Mouse (Mus musculus) neural tube, embryonic 15.5 days (tissue): ENCODE measurements around the gene Sco2. TPM values are rescaled to one million over a fixed set of nuclear protein-coding genes. Genes with fewer than 3 reads are reported as not detected.

ENCODE experiments used
- ATAC-seq: fragments of 200-750 bp; cut with Nextera tagmentation; 2 replicates; pipeline ENCODE4 v1.8.0; 2017; ENCODE audit warnings: mild to moderate bottlenecking, moderate TSS enrichment, moderate library complexity; ENCODE audit not compliant: low FRiP score
- H3K27ac ChIP-seq: fragments of 300-500 bp; sonication (generic); replicated peaks from 2 replicates; pipeline ENCODE4 v1.5.1; 2015; ENCODE audit warnings: mild to moderate bottlenecking, inconsistent platforms
- H3K27me3 ChIP-seq: fragments of 300-500 bp; sonication (generic); replicated peaks from 2 replicates; pipeline ENCODE4 v1.6.1; 2015; ENCODE audit warnings: inconsistent platforms
- H3K36me3 ChIP-seq: fragments of 300-500 bp; sonication (generic); 2 replicates; pipeline ENCODE4 v1.6.1; 2015; ENCODE audit warnings: inconsistent platforms
- H3K4me1 ChIP-seq: fragments of 300-500 bp; sonication (generic); 2 replicates; pipeline ENCODE4 v1.6.1; 2015; ENCODE audit warnings: inconsistent platforms
- H3K4me2 ChIP-seq: fragments of 300-500 bp; sonication (generic); 2 replicates; pipeline ENCODE4 v1.6.1; 2015; ENCODE audit warnings: inconsistent platforms, mild to moderate bottlenecking, moderate library complexity
- H3K4me3 ChIP-seq: fragments of 300-500 bp; sonication (generic); replicated peaks from 2 replicates; pipeline ENCODE4 v1.5.1; 2015; ENCODE audit warnings: mild to moderate bottlenecking, inconsistent platforms
- H3K9ac ChIP-seq: fragments of 300-500 bp; sonication (generic); replicated peaks from 2 replicates; pipeline ENCODE4 v1.6.1; 2015; ENCODE audit warnings: mild to moderate bottlenecking, inconsistent platforms
- H3K9me3 ChIP-seq: fragments of 300-500 bp; sonication (generic); replicated peaks from 2 replicates; pipeline ENCODE4 v1.6.1; 2016; ENCODE audit warnings: inconsistent platforms
- WGBS: fragments of 180-500 bp; shearing (Covaris S2); methylation state at CpG from one replicate; pipeline ENCODE4 v1.1.7; 2015; ENCODE audit warnings: mixed read lengths; 5-methylcytosine and 5-hydroxymethylcytosine counted together
- polyA plus RNA-seq: library from polyadenylated mRNA; unstranded; fragments of >200 nt; fragmentation: Nextera tagmentation; extraction: Ambion mirVana; gene quantifications from 2 replicates; pipeline ENCODE4 v1.2.1, GENCODE M21; 2015

Sco2 gene
- polyA plus RNA-seq, 1 experiment from 2014 or later = 17.9 TPM

- Histone ChIP-seq H3K9ac (no peak within 1 kb of the TSS), H3K36me3 (no peaks in the 10 kb centered on the region), H3K4me2 (no peak within 1 kb of the TSS), H3K27ac (no peak within 1 kb of the TSS), H3K9me3 (no peaks in the 10 kb centered on the region), H3K4me3 (no peak within 1 kb of the TSS), H3K27me3 (peaks cover 8% of the 10 kb centered on the region), H3K4me1 (no peaks in the 10 kb centered on the region)
- 88% methylated on average over 7 of the region's 7 CpGs for WGBS
- ATAC-seq = no peak
These were observed 11.0 kb upstream of the Sco2 start, which contains the start of gene Klhdc7b for GRCm38 (mm10) chr15:89384617-89385016. TSS of gene Klhdc7b (plus strand) at chr15:89384917.

GRCm38 (mm10) chr15:89379429-89379828, 5.8 kb upstream of the Sco2 start:
- H3K4me3 ChIP-seq = peak overlapping the region; percentile 35
- no peaks in the 10 kb centered on the region for H3K36me3 ChIP-seq
- H3K4me1 ChIP-seq = peaks cover 21% of the 10 kb centered on the region
- H3K27ac ChIP-seq = no peak overlapping the region
- H3K9ac ChIP-seq = 0 out of 2 replicates have a peak overlapping the region, but pooled peaks have one; percentile 23
- 4% methylated on average over 10 of the region's 10 CpGs for WGBS
- ATAC-seq = no peak
- peak overlapping the region; percentile 62 for H3K4me2 ChIP-seq
- H3K27me3 ChIP-seq = peaks cover 46% of the 10 kb centered on the region
- H3K9me3 ChIP-seq = no peaks in the 10 kb centered on the region

GRCm38 (mm10) chr15:89378831-89379401, 5.3 kb upstream of the Sco2 start, which contains the start of gene Odf3b:
TSS of gene Odf3b (minus strand) at chr15:89379282.
- ATAC-seq = no peak
- peak within 1 kb of the TSS; percentile 62 for H3K4me2 ChIP-seq
- H3K9ac ChIP-seq = peak within 1 kb of the TSS; percentile 23
- WGBS = 1% methylated on average over 33 of the region's 33 CpGs
- no peak within 1 kb of the TSS for H3K27ac ChIP-seq
- peaks cover 46% of the 10 kb centered on the region for H3K27me3 ChIP-seq
- no peaks in the 10 kb centered on the region for H3K36me3 ChIP-seq
- no peaks in the 10 kb centered on the region for H3K9me3 ChIP-seq
- H3K4me1 ChIP-seq = peaks cover 25% of the 10 kb centered on the region
- peak within 1 kb of the TSS; percentile 35 for H3K4me3 ChIP-seq

DNA sequence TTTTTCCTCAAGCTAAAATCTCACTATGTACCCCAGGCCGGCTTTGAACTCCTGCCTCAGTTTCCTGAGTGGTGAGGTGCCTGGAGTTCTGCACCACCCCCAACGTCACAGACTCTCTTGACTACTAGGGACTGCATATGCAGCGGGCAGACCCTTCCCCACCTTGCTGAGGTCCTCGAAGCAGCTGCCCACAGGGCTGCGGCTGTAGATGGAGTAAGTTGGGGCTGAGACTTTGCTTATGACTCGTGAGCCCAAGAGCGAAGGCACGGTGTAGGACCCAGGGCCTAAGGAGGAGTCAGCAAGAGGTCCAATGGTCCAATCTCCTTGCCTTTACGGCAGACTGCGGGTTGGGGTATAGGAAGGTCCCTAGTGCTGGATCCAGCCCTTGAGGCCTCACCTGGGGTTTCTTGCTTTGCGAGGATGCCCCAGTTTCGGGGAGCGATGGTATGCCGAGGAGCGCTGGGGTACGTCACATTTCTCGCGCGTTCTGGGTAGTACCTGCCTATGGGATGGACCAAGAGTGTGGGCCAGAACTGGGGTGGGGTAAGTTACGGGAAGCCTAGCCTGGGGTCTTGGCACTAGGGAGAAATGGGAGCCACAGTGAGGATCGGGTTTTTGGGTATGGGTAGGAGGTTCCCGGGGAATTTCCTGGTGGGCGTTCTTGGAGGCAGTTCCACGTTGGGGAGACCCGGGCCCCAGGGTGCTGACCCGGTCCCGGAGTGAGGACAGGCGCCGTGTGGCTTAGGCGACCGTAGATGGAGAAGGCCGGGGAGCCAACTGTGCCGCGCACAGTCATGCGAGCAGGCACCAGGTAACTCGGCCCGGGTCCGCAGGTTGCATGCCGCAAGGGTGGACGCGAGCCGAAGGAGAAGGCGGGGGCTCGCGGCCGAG, 4.5 kb upstream of the Sco2 start:
- Histone ChIP-seq H3K27ac (no peak overlapping the region), H3K36me3 (no peaks in the 10 kb centered on the region), H3K4me3 (peak overlapping the region; percentile 35), H3K9ac (peak overlapping the region; percentile 23), H3K27me3 (peaks cover 46% of the 10 kb centered on the region), H3K4me2 (peak overlapping the region; percentile 62), H3K4me1 (peaks cover 28% of the 10 kb centered on the region), H3K9me3 (no peaks in the 10 kb centered on the region)
- WGBS = 9% methylated on average over 46 of the region's 46 CpGs
- ATAC-seq = no peak

DNA sequence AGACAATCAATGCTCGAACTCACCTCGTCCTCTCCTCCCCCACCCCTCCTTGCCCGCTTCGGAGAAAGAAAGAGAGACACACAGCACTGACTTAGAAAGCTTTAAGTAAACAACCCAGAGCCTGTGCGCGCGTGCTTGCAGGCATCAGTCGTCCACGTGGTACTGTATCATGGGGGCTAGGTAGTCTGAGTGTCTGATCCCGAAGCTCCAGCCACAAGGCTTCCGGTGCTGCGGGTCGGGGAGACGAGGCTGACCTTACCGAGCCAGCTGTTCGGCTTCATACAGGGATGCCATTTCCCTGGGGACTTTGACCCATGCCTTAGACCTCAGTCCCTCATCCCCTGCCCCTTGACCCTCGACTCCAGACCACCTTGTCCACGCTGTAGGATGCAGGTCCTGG, 3.7 kb upstream of the Sco2 start:
- Histone ChIP-seq H3K27me3 (peaks cover 46% of the 10 kb centered on the region), H3K27ac (no peak overlapping the region), H3K4me1 (peaks cover 36% of the 10 kb centered on the region), H3K36me3 (peaks cover 4% of the 10 kb centered on the region; the same call in 1 of the 2 replicates), H3K9ac (no peak overlapping the region; the same call in 1 of the 2 replicates), H3K4me3 (no peak overlapping the region), H3K9me3 (no peaks in the 10 kb centered on the region), H3K4me2 (no peak overlapping the region)
- ATAC-seq = no peak
- 6% methylated on average over 18 of the region's 18 CpGs for WGBS

DNA sequence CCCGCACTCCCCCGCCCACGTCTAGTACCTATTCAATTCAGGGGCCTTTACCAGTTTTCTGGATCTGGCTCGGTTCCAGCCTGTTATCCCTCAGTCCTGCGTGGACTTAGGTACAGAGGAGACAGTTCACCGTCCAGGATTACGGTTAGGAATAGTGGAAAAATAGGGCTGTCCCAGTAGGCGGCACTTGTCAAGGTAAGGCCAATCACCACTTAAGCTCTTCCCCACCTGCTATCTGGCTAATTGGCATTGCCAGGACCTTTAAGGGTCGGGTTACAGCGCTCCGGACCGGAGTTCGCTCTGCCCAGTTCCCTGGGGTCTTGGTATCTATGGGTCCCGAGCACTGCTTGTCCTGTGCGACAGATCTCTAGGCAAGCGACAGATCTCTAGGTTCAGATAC, 3.3 kb upstream of the Sco2 start, which contains the start of gene Tymp:
TSS of gene Tymp (minus strand) at position 83 of the 400 bp plus-strand sequence.
- Histone ChIP-seq H3K4me2 (no peak within 1 kb of the TSS), H3K4me3 (no peak within 1 kb of the TSS), H3K36me3 (peaks cover 8% of the 10 kb centered on the region), H3K9me3 (no peaks in the 10 kb centered on the region), H3K27me3 (peaks cover 46% of the 10 kb centered on the region), H3K9ac (no peak within 1 kb of the TSS; the same call in 1 of the 2 replicates), H3K27ac (no peak within 1 kb of the TSS), H3K4me1 (peaks cover 38% of the 10 kb centered on the region)
- ATAC-seq = no peak
- 20% methylated on average over 16 of the region's 16 CpGs for WGBS

DNA sequence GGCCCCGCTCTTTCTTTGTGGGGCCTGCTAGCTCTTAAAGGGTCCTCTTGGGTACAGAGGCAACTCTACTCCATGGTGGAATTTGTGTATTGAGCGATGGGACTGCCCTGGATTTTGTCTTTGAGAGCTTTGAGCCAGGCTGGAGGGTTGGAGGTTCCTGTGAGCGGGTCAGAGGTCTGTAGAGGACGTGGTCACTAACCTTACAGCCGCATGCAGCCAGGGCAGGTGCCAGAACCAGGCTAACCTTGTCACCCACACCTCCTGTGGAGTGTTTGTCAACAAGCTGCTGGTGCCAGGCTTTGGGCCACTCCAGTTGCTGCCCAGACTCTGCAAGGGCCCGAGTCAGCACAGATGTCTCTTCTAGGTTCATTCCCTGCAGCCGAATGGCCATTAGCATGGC, 2.4 kb upstream of the Sco2 start:
- 84% methylated on average over 7 of the region's 7 CpGs for WGBS
- peaks cover 38% of the 10 kb centered on the region for H3K4me1 ChIP-seq
- H3K4me2 ChIP-seq = no peak overlapping the region
- peaks cover 17% of the 10 kb centered on the region for H3K36me3 ChIP-seq
- ATAC-seq = no peak
- H3K4me3 ChIP-seq = no peak overlapping the region
- no peak overlapping the region for H3K9ac ChIP-seq
- H3K9me3 ChIP-seq = no peaks in the 10 kb centered on the region
- peaks cover 44% of the 10 kb centered on the region for H3K27me3 ChIP-seq
- no peak overlapping the region for H3K27ac ChIP-seq

DNA sequence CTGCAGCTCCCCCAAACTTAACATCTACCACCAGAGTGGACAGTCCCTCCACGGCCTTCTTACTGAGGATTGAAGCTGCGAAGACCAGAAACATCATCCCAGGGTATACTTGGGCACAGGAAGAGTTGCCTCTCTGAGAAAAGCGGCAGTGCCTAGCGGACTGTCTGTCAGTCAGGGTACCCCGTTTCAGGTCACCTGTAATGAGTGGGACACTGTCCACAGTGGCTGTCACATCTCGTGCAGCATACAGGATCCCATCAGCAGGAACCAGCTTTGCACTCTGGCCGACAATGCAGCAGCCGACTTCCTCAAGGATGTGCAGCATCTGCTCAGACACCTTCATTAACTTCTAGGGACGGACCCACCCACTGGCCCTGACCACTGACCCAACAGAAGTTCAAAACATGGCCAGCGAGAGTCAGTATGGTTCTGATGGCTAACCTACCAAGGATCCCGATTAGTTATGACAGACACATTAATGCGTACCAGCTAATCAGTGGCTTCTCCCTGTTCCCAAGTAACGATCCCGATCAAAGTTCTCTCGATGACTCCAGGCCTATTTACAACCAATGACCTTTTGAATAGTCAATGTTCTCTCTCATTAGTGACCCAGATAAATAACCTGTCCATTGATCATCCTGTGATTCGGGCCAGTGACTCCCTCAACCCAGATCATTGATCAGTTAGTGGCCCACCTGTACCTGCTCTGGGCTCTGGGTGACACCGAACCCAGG, 1.3 kb upstream of the Sco2 start:
- Histone ChIP-seq H3K36me3 (peaks cover 28% of the 10 kb centered on the region), H3K4me3 (no peak overlapping the region), H3K4me1 (peaks cover 38% of the 10 kb centered on the region), H3K9ac (peak overlapping the region; percentile 92; the same call in 1 of the 2 replicates), H3K27me3 (peaks cover 40% of the 10 kb centered on the region), H3K4me2 (peak overlapping the region; percentile 75), H3K9me3 (no peaks in the 10 kb centered on the region), H3K27ac (no peak overlapping the region)
- 94% methylated on average over 17 of the region's 17 CpGs for WGBS
- ATAC-seq = no peak

DNA sequence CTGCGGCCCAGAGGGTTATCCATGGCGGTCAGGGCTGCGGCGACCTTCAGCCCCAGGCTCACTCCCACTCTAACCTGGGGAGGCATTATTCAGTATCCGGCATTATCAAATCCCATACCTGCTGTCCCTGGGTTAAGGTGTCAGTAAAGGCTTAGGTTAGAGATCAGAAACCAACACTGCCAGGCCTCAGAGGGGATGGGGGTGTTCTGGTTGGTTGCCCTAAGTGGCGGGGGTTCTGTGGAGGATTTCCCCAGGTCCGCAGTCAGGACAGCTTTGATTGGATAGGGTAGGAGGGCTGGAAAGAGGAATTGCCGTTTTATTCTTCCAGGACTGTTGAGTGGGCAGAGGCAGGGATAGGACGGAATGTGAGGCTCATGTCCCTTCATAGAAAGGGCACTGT, 694 bp upstream of the Sco2 start:
- H3K27me3 ChIP-seq = peaks cover 35% of the 10 kb centered on the region
- ATAC-seq = no peak
- H3K36me3 ChIP-seq = peaks cover 34% of the 10 kb centered on the region
- H3K4me3 ChIP-seq = peak overlapping the region; percentile 80
- peak overlapping the region; percentile 75 for H3K4me2 ChIP-seq
- peaks cover 35% of the 10 kb centered on the region for H3K4me1 ChIP-seq
- H3K9me3 ChIP-seq = no peaks in the 10 kb centered on the region
- WGBS = 48% methylated on average over 9 of the region's 9 CpGs
- peak overlapping the region; percentile 92 for H3K9ac ChIP-seq
- peak overlapping the region; percentile 96 for H3K27ac ChIP-seq

- WGBS = 1% methylated on average over 35 of the region's 35 CpGs
- H3K27ac ChIP-seq = peak overlapping the region; percentile 96
- ATAC-seq = peak; percentile 86
These were observed 452 bp downstream of the Sco2 start for GRCm38 (mm10) chr15:89373027-89373761.

GRCm38 (mm10) chr15:89372536-89372935, 1.1 kb downstream of the Sco2 start:
- WGBS = 89% methylated on average over 7 of the region's 7 CpGs
- no peak overlapping the region for H3K9ac ChIP-seq
- H3K4me3 ChIP-seq = peak overlapping the region; percentile 80
- peak overlapping the region; percentile 75 for H3K4me2 ChIP-seq
- no peak for ATAC-seq
- H3K27me3 ChIP-seq = peaks cover 18% of the 10 kb centered on the region
- H3K36me3 ChIP-seq = peaks cover 52% of the 10 kb centered on the region
- peaks cover 20% of the 10 kb centered on the region for H3K4me1 ChIP-seq
- H3K9me3 ChIP-seq = no peaks in the 10 kb centered on the region
- no peak overlapping the region for H3K27ac ChIP-seq

More at GRCm38 (mm10) chr15:89373027-89373761, 452 bp downstream of the Sco2 start:
- Histone ChIP-seq H3K27me3 (peaks cover 25% of the 10 kb centered on the region), H3K4me3 (peak overlapping the region; percentile 80), H3K36me3 (peaks cover 45% of the 10 kb centered on the region), H3K9ac (peak overlapping the region; percentile 92), H3K4me1 (peaks cover 23% of the 10 kb centered on the region), H3K4me2 (peak overlapping the region; percentile 75), H3K9me3 (no peaks in the 10 kb centered on the region)
